Mouse (Mus musculus) midbrain, embryonic 11.5 days (tissue): ENCODE results near the gene Sema3e. TPM values are rescaled to one million over a fixed set of nuclear protein-coding genes. Genes with fewer than 3 reads are reported as not detected.

Experiments
- ATAC-seq: fragments of 200-750 bp; cut with Nextera tagmentation; 2 replicates; pipeline ENCODE4 v1.8.0; 2017; ENCODE audit warnings: moderate TSS enrichment, moderate library complexity; ENCODE audit not compliant: low FRiP score
- DNase-seq: peaks from one replicate; pipeline ENCODE4 v3.0.0; 2015; ENCODE audit warnings: low spot score; ENCODE audit errors: missing footprints
- H3K27ac ChIP-seq: fragments of 300-500 bp; sonication (generic); 2 replicates; pipeline ENCODE4 v1.5.1; 2014; ENCODE audit warnings: low read depth, low read length
- H3K27me3 ChIP-seq: fragments of 300-500 bp; sonication (generic); 2 replicates; pipeline ENCODE4 v1.6.1; 2014; ENCODE audit warnings: mild to moderate bottlenecking, low read length, moderate library complexity, mixed read lengths; ENCODE audit not compliant: control insufficient read depth, insufficient read depth
- H3K36me3 ChIP-seq: fragments of 300-500 bp; sonication (generic); 2 replicates; pipeline ENCODE4 v1.6.1; 2014; ENCODE audit warnings: mild to moderate bottlenecking, low read length, moderate library complexity, mixed read lengths; ENCODE audit not compliant: control insufficient read depth, insufficient read depth
- H3K4me1 ChIP-seq: fragments of 300-500 bp; sonication (generic); 2 replicates; pipeline ENCODE4 v1.6.1; 2014; ENCODE audit warnings: low read length; ENCODE audit not compliant: control insufficient read depth, insufficient read depth
- H3K4me2 ChIP-seq: fragments of 300-500 bp; sonication (generic); 2 replicates; pipeline ENCODE4 v1.6.1; 2014; ENCODE audit warnings: mild to moderate bottlenecking, moderate library complexity
- H3K4me3 ChIP-seq: fragments of 300-500 bp; sonication (generic); 2 replicates; pipeline ENCODE4 v1.5.1; 2014; ENCODE audit warnings: low read depth, low read length
- H3K9ac ChIP-seq: fragments of 300-500 bp; sonication (generic); 2 replicates; pipeline ENCODE4 v1.6.1; 2014; ENCODE audit warnings: low read length
- H3K9me3 ChIP-seq: fragments of 300-500 bp; sonication (generic); 2 replicates; pipeline ENCODE4 v1.6.1; 2016; ENCODE audit warnings: low read length; ENCODE audit not compliant: control insufficient read depth
- WGBS: fragments of 180-500 bp; shearing (Covaris S2); extraction: QIAGEN DNeasy Blood & Tissue Kit; methylation state at CpG from one replicate; pipeline ENCODE4 v1.1.7; 2014; 5-methylcytosine and 5-hydroxymethylcytosine counted together
- polyA plus RNA-seq: library from polyadenylated mRNA; unstranded; fragments of >200 nt; fragmentation: Nextera tagmentation; extraction: Ambion mirVana; gene quantifications from 2 replicates; pipeline ENCODE4 v1.2.1, GENCODE M21; 2014

Gene Sema3e
- polyA plus RNA-seq, 1 experiment from 2014 or later = 1.8 TPM

- ATAC-seq (no peak), DNase-seq (no peak)
- H3K4me3 ChIP-seq = no peak overlapping the region
- H3K9me3 ChIP-seq = no peaks in the 10 kb centered on the region
- H3K9ac ChIP-seq = no peak overlapping the region
- H3K27ac ChIP-seq = no peak overlapping the region
- H3K36me3 ChIP-seq = no peaks in the 10 kb centered on the region
- WGBS = 85% methylated on average over 7 of the region's 7 CpGs
- no peaks in the 10 kb centered on the region for H3K27me3 ChIP-seq
- no peaks in the 10 kb centered on the region for H3K4me1 ChIP-seq
- no peak overlapping the region for H3K4me2 ChIP-seq
Measured at GRCm38 (mm10) chr5:14216211-14216610, 191.1 kb downstream of the Sema3e start.

GRCm38 (mm10) chr5:14218677-14219076 lies 193.6 kb downstream of the Sema3e start:
- no peak for DNase-seq

GRCm38 (mm10) chr5:14224509-14224908 lies 199.4 kb downstream of the Sema3e start:
- ATAC-seq = no peak
- H3K4me3 ChIP-seq = no peak overlapping the region
- no peak for DNase-seq
- no peaks in the 10 kb centered on the region for H3K4me1 ChIP-seq
- H3K4me2 ChIP-seq = no peak overlapping the region
- H3K27ac ChIP-seq = no peak overlapping the region
- no peaks in the 10 kb centered on the region for H3K36me3 ChIP-seq
- WGBS = 91% methylated on average over 6 of the region's 6 CpGs
- H3K9ac ChIP-seq = no peak overlapping the region
- no peaks in the 10 kb centered on the region for H3K9me3 ChIP-seq
- H3K27me3 ChIP-seq = no peaks in the 10 kb centered on the region

More at GRCm38 (mm10) chr5:14218677-14219076, 193.6 kb downstream of the Sema3e start:
- no peak overlapping the region for H3K4me3 ChIP-seq
- no peaks in the 10 kb centered on the region for H3K27me3 ChIP-seq
- H3K27ac ChIP-seq = no peak overlapping the region
- ATAC-seq = peak; percentile 58; the same call in 1 of the 2 replicates
- H3K9ac ChIP-seq = no peak overlapping the region
- no peaks in the 10 kb centered on the region for H3K9me3 ChIP-seq
- H3K36me3 ChIP-seq = no peaks in the 10 kb centered on the region
- no peaks in the 10 kb centered on the region for H3K4me1 ChIP-seq
- whole genome bisulfite sequencing = 76% methylated on average over 4 of the region's 4 CpGs
- H3K4me2 ChIP-seq = no peak overlapping the region

- no peak for ATAC-seq
- WGBS = 81% methylated on average over 3 of the region's 3 CpGs
Measured at GRCm38 (mm10) chr5:14231027-14231426, 206.0 kb downstream of the Sema3e start.

GRCm38 (mm10) chr5:14252583-14252982 lies 227.5 kb downstream of the Sema3e start:
- WGBS = 49% methylated on average over 8 of the region's 8 CpGs
- Histone ChIP-seq H3K27me3 (no peaks in the 10 kb centered on the region), H3K9me3 (no peaks in the 10 kb centered on the region), H3K4me3 (no peak overlapping the region), H3K9ac (no peak overlapping the region), H3K4me2 (no peak overlapping the region), H3K36me3 (no peaks in the 10 kb centered on the region), H3K4me1 (no peaks in the 10 kb centered on the region), H3K27ac (no peak overlapping the region)
- ATAC-seq (no peak), DNase-seq (peak; percentile 86)

More at GRCm38 (mm10) chr5:14231027-14231426, 206.0 kb downstream of the Sema3e start:
- H3K9me3 ChIP-seq = no peaks in the 10 kb centered on the region
- H3K4me2 ChIP-seq = no peak overlapping the region
- H3K27ac ChIP-seq = no peak overlapping the region
- no peaks in the 10 kb centered on the region for H3K4me1 ChIP-seq
- H3K4me3 ChIP-seq = no peak overlapping the region
- no peak for DNase-seq
- no peaks in the 10 kb centered on the region for H3K27me3 ChIP-seq
- no peak overlapping the region for H3K9ac ChIP-seq
- H3K36me3 ChIP-seq = no peaks in the 10 kb centered on the region

GRCm38 (mm10) chr5:14253328-14253727 lies 228.3 kb downstream of the Sema3e start:
- no peak overlapping the region for H3K9ac ChIP-seq
- H3K4me3 ChIP-seq = no peak overlapping the region
- no peak overlapping the region for H3K27ac ChIP-seq
- DNase-seq = peak; percentile 91
- no peaks in the 10 kb centered on the region for H3K27me3 ChIP-seq
- ATAC-seq = no peak
- WGBS = 73% methylated on average over 1 of the region's 1 CpGs
- no peaks in the 10 kb centered on the region for H3K4me1 ChIP-seq
- H3K36me3 ChIP-seq = no peaks in the 10 kb centered on the region
- H3K9me3 ChIP-seq = no peaks in the 10 kb centered on the region
- H3K4me2 ChIP-seq = no peak overlapping the region

- Histone ChIP-seq H3K9ac (no peak overlapping the region), H3K4me1 (no peaks in the 10 kb centered on the region), H3K36me3 (no peaks in the 10 kb centered on the region), H3K27me3 (no peaks in the 10 kb centered on the region), H3K4me3 (no peak overlapping the region), H3K9me3 (no peaks in the 10 kb centered on the region), H3K27ac (no peak overlapping the region), H3K4me2 (no peak overlapping the region)
- no peak for ATAC-seq
- WGBS = 97% methylated on average over 4 of the region's 4 CpGs
- DNase-seq = no peak
Measured at GRCm38 (mm10) chr5:14260156-14260555, 235.1 kb downstream of the Sema3e start.

GRCm38 (mm10) chr5:14267400-14267799 lies 242.3 kb downstream of the Sema3e start:
- 70% methylated on average over 2 of the region's 2 CpGs for WGBS
- Histone ChIP-seq H3K9ac (no peak overlapping the region), H3K9me3 (no peaks in the 10 kb centered on the region), H3K27me3 (no peaks in the 10 kb centered on the region), H3K4me1 (no peaks in the 10 kb centered on the region), H3K27ac (no peak overlapping the region), H3K36me3 (no peaks in the 10 kb centered on the region), H3K4me2 (no peak overlapping the region), H3K4me3 (no peak overlapping the region)
- ATAC-seq = no peak
- DNase-seq = no peak
